12 mouse cellular contexts compared by ENCODE assay signal in the genomic region with DNA sequence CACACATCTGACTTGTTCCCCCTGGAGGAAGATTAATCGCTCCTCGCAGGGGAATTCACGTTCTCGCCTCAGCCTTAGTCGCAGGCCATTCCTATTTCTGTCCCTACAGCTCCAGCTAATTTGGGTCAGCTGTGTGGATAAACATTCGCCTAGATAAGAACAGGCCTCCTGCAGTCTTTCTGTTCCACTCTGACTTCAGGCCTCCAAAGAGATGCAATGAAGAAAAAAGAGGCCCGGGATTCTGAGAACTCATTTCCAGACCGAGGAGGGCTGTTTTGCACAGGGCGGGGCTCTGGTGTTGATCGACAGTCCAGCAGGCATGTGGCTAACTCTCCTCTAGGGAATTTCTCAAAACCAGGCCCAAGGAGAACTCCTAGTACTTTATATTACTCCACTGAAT. TPM values are rescaled to one million over a fixed set of nuclear protein-coding genes. Genes with fewer than 3 reads are reported as not detected.
DNase-seq lines count a peak whose midpoint lies in the region; ATAC-seq lines count a peak whose summit lies in the region.
"Had no signal": no experiment of that assay in that cellular context is flagged by ENCODE, and none has a peak within 500 bp of the region (broad histone marks: within the 10 kb centered on the region; RNA-seq: fewer than 3 reads in every experiment).

No protein-coding gene starts in this region.

- ATAC-seq in neural tube, embryonic 13.5 days (ENCODE audit: low read depth) = no peak
- ATAC-seq in heart, embryonic 12.5 days (ENCODE audit: insufficient number of reproducible peaks, low FRiP score) = no peak
- no peak for ATAC-seq in midbrain, embryonic 16.5 days
- ATAC-seq: CD4-positive, CD25-positive, alpha-beta regulatory T cell, adult 4 months had no signal

- no peak overlapping the region for H3K9ac ChIP-seq in neural tube, embryonic 13.5 days
- H3K9ac ChIP-seq in heart, embryonic 12.5 days = no peak overlapping the region
- H3K9ac ChIP-seq in midbrain, embryonic 16.5 days (ENCODE audit: low read depth, low read length) = no peak overlapping the region

- 38% methylated on average over 10 of the region's 10 CpGs for WGBS in neural tube, embryonic 13.5 days
- 11% methylated on average over 10 of the region's 10 CpGs for WGBS in heart, embryonic 12.5 days
- 44% methylated on average over 10 of the region's 10 CpGs for WGBS in midbrain, embryonic 16.5 days

- peak; percentile 11 for DNase-seq in gastrocnemius, postnatal 25 days
- DNase-seq in gastrocnemius, postnatal 10 days = no peak
- no peak for DNase-seq in neural tube, embryonic 10.5 days (ENCODE audit: extremely low spot score, low spot score)
- peak; percentile 13 for DNase-seq in yolk sac, embryonic 10.5 days (ENCODE audit: low spot score)
- no peak for DNase-seq in cerebellum, adult 11 months
- DNase-seq: right cerebral cortex, postnatal 14 days had no signal

- no peaks in the 10 kb centered on the region for H3K36me3 ChIP-seq in neural tube, embryonic 13.5 days
- H3K36me3 ChIP-seq in heart, embryonic 12.5 days = peaks cover 59% of the 10 kb centered on the region
- H3K36me3 ChIP-seq in midbrain, embryonic 16.5 days (ENCODE audit: control insufficient read depth, insufficient read depth, low read length) = no peaks in the 10 kb centered on the region

- H3K4me3 ChIP-seq in neural tube, embryonic 13.5 days = no peak overlapping the region
- H3K4me3 ChIP-seq in heart, embryonic 12.5 days = no peak overlapping the region
- no peak overlapping the region for H3K4me3 ChIP-seq in midbrain, embryonic 16.5 days (ENCODE audit: low read depth, low read length)

- peaks cover 19% of the 10 kb centered on the region; the same call in 1 of the 2 replicates for H3K4me1 ChIP-seq in neural tube, embryonic 13.5 days (replicated peaks)
- peaks cover 64% of the 10 kb centered on the region for H3K4me1 ChIP-seq in heart, embryonic 12.5 days (replicated peaks)
- no peaks in the 10 kb centered on the region for H3K4me1 ChIP-seq in midbrain, embryonic 16.5 days (ENCODE audit: control insufficient read depth, insufficient read depth, low read length)

- no peaks in the 10 kb centered on the region for H3K9me3 ChIP-seq in neural tube, embryonic 13.5 days
- H3K9me3 ChIP-seq in heart, embryonic 12.5 days (replicated peaks) = no peaks in the 10 kb centered on the region
- H3K9me3 ChIP-seq in midbrain, embryonic 16.5 days (replicated peaks; ENCODE audit: control insufficient read depth, low read length, poor library complexity, severe bottlenecking) = no peaks in the 10 kb centered on the region

- 0 out of 2 replicates have a peak overlapping the region, but pooled peaks have one; percentile 15 for H3K27ac ChIP-seq in neural tube, embryonic 13.5 days (replicated peaks)
- H3K27ac ChIP-seq in heart, embryonic 12.5 days (ENCODE audit: poor library complexity, severe bottlenecking) = peak overlapping the region; percentile 81
- no peak overlapping the region for H3K27ac ChIP-seq in midbrain, embryonic 16.5 days (ENCODE audit: low read length)

- H3K27me3 ChIP-seq in neural tube, embryonic 13.5 days = no peaks in the 10 kb centered on the region
- H3K27me3 ChIP-seq in heart, embryonic 12.5 days (replicated peaks) = no peaks in the 10 kb centered on the region
- H3K27me3 ChIP-seq in midbrain, embryonic 16.5 days (ENCODE audit: control insufficient read depth, insufficient read depth, low read depth, low read length) = no peaks in the 10 kb centered on the region

- no peak overlapping the region for H3K4me2 ChIP-seq in neural tube, embryonic 13.5 days
- peak overlapping the region; percentile 17 for H3K4me2 ChIP-seq in heart, embryonic 12.5 days
- H3K4me2 ChIP-seq in midbrain, embryonic 16.5 days (ENCODE audit: low read length) = no peak overlapping the region
- H3K4me2 ChIP-seq: liver, embryonic 11.5 days had no signal

RNA-seq across cellular contexts. Expression of gene Myocd, which starts 43.0 kb away (rescaled TPM):
- total RNA-seq in gastrocnemius, postnatal 25 days (2021) = 1 to 10 TPM in 1 of 2 experiments, under 1 TPM in 1; 0.97 to 2.9 TPM
- total RNA-seq in gastrocnemius, postnatal 10 days (2021) = 1 to 10 TPM; 1.5 to 1.6 TPM
- 1.0 and 1.3 TPM in 2 replicates for polyA plus RNA-seq in neural tube, embryonic 13.5 days (2015; fragmentation: Nextera tagmentation; extraction: Ambion mirVana)
- 72.7 and 74.9 TPM in 2 replicates for polyA plus RNA-seq in heart, embryonic 12.5 days (2016; fragmentation: Nextera tagmentation; extraction: Ambion mirVana)
- 0.64 and 0.70 TPM in 2 replicates for polyA plus RNA-seq in midbrain, embryonic 16.5 days (2015; fragmentation: Nextera tagmentation; extraction: Ambion mirVana)
- total RNA-seq: megakaryocyte-erythroid progenitor cell, adult 5-6 weeks had no signal

Comparison
In these comparisons a context has a peak if more than half of its experiments do, and no peak if none do; other contexts are left out.
1. DNase-seq: peak in gastrocnemius, postnatal 25 days (single experiment) and yolk sac, embryonic 10.5 days (single experiment); none in gastrocnemius, postnatal 10 days (single experiment), neural tube, embryonic 10.5 days (single experiment) and cerebellum, adult 11 months (single experiment).
2. RNA of gene Myocd, which starts 43.0 kb away (polyA plus RNA-seq): 72.7 to 74.9 TPM in heart, embryonic 12.5 days; 1.0 to 1.3 TPM in neural tube, embryonic 13.5 days and 0.64 to 0.70 TPM in midbrain, embryonic 16.5 days; every median in the first group is over 10 times any median in the second.